Mouse (Mus musculus): ENCODE measurements around the gene Atxn1l.
"Not testable (repeated sequence)": the region's sequence is repeated elsewhere in the genome, so short reads cannot be mapped to it uniquely, and the experiment has no call there.

Atxn1l gene

GRCm38 (mm10) chr8:109737237-109738048, at the start of gene Atxn1l:
Gene Atxn1l, minus strand, starts transcription at chr8:109737739.
- in situ Hi-C loops (cut with MseI, MboI): no loop called here

GRCm38 (mm10) chr8:109780548-109780947, 43.0 kb upstream of the Atxn1l start:
- in situ Hi-C loops (cut with MseI, MboI): no loop called here

DNA sequence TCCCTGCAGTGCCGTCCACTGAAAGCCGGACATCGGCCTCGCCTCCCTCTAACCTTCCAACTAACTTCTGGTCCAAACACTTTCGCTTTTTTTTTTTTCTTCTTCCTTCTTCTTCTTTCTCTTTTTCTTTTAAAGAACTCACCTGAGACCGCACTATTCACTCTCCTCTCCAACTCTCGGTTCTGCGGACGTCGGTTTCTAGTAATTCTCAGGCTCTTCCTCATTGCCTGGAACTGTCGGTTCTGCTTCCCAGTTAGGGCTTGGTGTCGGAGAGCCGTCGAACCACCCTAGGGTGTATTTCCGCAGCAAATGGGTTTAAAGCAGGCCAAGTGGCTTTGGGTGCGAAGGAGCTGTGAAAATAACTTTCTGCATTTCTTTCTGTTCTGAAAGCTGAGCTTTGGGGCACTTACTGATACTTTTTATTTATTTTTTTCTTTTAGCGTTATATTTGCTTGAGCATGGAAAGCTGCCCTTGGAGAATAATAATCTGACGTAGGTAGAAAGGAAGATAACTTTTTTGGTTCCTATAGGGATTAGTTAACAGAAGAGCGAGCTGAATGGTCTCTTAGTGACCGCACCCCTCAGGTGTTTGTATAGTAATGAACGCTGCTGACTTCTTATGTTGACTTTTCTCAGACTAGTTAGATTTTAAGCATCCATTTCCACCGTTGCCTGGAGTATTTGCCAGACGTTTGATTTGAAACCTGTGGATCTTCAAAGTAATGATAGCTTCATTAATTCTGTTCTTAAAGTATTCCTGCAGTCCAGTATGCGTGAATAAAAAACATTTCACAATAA, 42.1 kb upstream of the Atxn1l start:
- in situ Hi-C loops (cut with MseI, MboI): no loop called here

- in situ Hi-C loops (cut with MseI, MboI): no loop called here
These were observed 41.5 kb upstream of the Atxn1l start for GRCm38 (mm10) chr8:109778993-109779421.

GRCm38 (mm10) chr8:109778280-109778977, 40.9 kb upstream of the Atxn1l start, which contains the start of gene Ap1g1:
Gene Ap1g1, plus strand, starts transcription at chr8:109778554.
- in situ Hi-C loops (cut with MseI, MboI): no loop called here

- in situ Hi-C loops (cut with MseI, MboI): no loop called here
These were observed 40.3 kb upstream of the Atxn1l start for GRCm38 (mm10) chr8:109777851-109778250.

DNA sequence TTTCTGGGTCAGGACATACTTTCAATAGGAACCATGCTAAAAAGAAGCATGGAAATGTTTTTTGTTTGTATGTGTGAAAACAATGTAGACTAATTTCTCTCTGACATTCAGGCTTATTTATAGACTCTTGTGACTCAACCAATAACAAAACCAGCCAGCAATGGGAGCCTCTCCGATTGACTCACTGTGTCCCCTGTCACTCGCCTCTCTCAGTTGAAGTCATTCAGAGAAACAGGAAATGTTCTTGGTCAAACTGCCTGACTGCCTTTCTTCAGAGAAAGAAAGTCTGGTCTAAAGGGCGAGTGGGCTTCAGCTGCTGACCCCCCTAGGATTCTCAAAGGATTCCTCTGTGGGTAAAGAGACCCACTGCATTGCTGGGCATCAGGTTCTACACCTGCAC, 35.6 kb upstream of the Atxn1l start:
- in situ Hi-C loops (cut with MseI, MboI): no loop called here

GRCm38 (mm10) chr8:109766081-109766480, 28.5 kb upstream of the Atxn1l start:
- in situ Hi-C loops (cut with MseI, MboI): no loop called here

GRCm38 (mm10) chr8:109764031-109764430, 26.5 kb upstream of the Atxn1l start:
- in situ Hi-C loops (cut with MseI, MboI): no loop called here

DNA sequence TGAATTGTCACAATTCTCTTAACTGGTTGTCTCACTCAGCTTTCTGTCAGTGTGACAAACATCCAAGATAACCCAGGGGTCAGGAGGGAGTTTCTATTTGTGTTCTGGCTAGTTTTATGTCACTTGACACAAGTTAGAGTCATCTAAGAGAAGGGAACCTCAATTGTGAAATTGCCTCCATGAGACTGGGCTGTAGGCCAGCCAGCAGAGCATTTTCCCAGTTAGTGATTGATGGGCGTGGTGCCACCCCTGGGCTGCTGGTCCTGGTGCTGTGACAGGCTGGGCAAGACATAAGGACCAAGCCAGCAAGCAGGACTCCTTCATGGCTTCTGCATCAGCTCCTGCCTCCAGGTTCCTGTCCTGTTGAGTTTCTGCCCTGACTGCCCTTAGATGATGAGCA, 22.7 kb upstream of the Atxn1l start:
- in situ Hi-C loops (cut with MseI, MboI): no loop called here

GRCm38 (mm10) chr8:109759426-109759825, 21.9 kb upstream of the Atxn1l start:
- in situ Hi-C loops (cut with MseI, MboI): no loop called here

- in situ Hi-C loops (cut with MseI, MboI): no loop called here
These were observed 19.3 kb upstream of the Atxn1l start for GRCm38 (mm10) chr8:109756849-109757248.

GRCm38 (mm10) chr8:109755554-109755953, 18.0 kb upstream of the Atxn1l start:
- in situ Hi-C loops (cut with MseI, MboI): not testable (repeated sequence)

GRCm38 (mm10) chr8:109754696-109755095, 17.2 kb upstream of the Atxn1l start:
- in situ Hi-C loops (cut with MseI, MboI): no loop called here

GRCm38 (mm10) chr8:109751731-109752485, 14.4 kb upstream of the Atxn1l start:
- in situ Hi-C loops (cut with MseI, MboI): no loop called here

DNA sequence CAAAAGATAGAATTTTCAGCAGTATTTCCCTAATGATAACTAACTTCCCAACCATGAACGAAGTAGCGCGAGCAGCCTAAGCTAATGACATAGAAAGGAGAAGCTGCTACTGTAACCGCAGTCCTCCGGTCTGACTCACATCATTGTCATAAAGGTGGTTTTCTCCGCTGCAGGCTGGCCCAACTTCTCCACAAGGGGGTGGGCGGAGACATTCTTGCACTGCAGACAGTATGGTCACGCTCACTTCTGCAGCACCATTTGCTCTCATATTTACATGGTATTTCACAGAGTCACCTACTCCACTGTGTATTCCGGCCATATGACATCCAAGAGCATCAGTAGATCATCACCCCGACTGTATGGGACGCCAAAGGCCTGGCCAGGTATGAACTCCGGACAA, 13.2 kb upstream of the Atxn1l start:
- in situ Hi-C loops (cut with MseI, MboI): no loop called here

- in situ Hi-C loops (cut with MseI, MboI): no loop called here
These were observed 12.7 kb upstream of the Atxn1l start for GRCm38 (mm10) chr8:109750274-109750673.

DNA sequence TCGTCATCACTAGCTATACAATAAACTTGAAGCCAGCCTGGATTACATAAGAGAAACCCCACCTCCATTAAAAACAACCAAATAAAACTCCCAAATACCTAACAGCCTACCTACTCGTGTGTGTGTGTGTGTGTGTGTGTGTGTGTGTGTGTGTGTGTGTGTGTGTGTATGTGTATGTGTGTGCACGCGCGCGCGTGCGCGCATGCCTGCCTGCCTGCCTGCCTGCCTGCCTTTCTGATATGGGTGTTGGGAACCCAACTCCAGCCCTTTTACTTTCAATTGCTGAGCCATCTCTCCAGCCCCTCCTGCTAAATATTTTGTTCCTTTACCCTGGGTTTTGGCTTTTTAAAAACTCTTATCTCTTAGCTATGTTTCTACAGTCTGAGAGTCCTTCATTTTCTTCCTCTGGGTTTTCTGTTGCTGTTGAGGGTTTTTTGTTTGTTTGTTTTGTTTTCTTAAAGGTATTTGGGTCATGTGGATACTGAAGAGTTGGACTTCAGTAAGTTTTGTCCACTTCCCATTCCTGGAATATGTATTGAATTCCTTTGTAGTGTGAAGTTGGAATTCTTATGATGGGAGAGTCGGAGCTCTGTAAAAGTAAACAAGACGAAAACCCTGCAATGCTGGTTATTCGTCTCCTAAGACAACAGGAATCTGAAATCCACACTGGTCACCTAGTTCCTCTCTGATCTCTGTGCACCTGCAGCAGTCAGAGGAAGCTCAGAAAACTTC, 10.1 kb upstream of the Atxn1l start:
- in situ Hi-C loops (cut with MseI, MboI): no loop called here

DNA sequence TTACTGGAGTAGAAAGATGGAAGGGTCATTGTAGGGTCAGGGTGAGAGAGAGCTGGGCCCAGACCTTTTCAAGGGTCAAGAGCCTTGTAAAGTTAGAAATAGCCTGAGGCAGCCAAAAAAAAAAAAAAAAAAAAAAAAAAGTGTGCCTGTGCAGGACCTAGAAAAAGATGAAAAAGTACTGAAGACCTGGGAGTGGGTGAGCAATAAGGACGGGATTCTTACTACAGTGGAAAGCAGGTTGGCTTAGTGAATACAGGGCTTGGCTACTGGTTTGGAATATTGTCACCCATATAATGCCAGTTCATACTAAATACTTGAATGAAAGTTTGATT, 476 bp upstream of the Atxn1l start:
- in situ Hi-C loops (cut with MseI, MboI): no loop called here

DNA sequence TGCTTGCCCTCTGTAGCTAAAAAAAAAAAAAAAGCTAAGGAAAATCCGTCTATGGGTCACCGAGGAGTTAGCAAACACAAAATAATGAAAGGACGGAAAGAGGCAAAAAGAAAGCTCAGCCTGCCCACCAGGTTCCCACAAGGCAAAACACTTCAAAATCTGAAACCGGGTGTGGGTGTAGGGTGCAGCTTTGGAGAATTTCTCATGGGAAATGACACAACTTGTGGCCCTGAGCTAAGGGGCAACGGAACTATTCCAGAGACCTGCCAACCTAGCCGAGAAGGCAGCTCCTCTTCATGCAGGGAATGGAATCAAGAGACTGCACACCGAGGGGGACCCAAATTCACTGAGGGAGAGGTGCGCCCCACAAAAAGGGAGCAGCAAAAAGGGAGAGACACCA, 720 bp downstream of the Atxn1l start:
- in situ Hi-C loops (cut with MseI, MboI): no loop called here

GRCm38 (mm10) chr8:109734018-109734417, 3.5 kb downstream of the Atxn1l start:
- in situ Hi-C loops (cut with MseI, MboI): no loop called here
